Mouse (Mus musculus) liver, embryonic 16.5 days (tissue): ENCODE data around the gene Serac1. TPM values are rescaled to one million over a fixed set of nuclear protein-coding genes. Genes with fewer than 3 reads are reported as not detected.

Source experiments
- ATAC-seq: fragments of 200-750 bp; cut with Nextera tagmentation; 2 replicates; pipeline ENCODE4 v1.8.0; 2017; ENCODE audit warnings: low read depth, mild to moderate bottlenecking, moderate number of reproducible peaks, moderate library complexity
- H3K27ac ChIP-seq: fragments of 300-500 bp; sonication (generic); 2 replicates; pipeline ENCODE4 v1.5.1; 2014; ENCODE audit warnings: mild to moderate bottlenecking, low read length
- H3K27me3 ChIP-seq: fragments of 300-500 bp; sonication (generic); 2 replicates; pipeline ENCODE4 v1.6.1; 2014; ENCODE audit warnings: low read depth, low read length, mixed read lengths; ENCODE audit not compliant: control insufficient read depth, insufficient read depth
- H3K36me3 ChIP-seq: fragments of 300-500 bp; sonication (generic); 2 replicates; pipeline ENCODE4 v1.6.1; 2014; ENCODE audit warnings: mild to moderate bottlenecking; ENCODE audit not compliant: control insufficient read depth, insufficient read depth
- H3K4me1 ChIP-seq: fragments of 300-500 bp; sonication (generic); 2 replicates; pipeline ENCODE4 v1.6.1; 2014; ENCODE audit warnings: low read depth, low read length, mixed read lengths; ENCODE audit not compliant: control insufficient read depth
- H3K4me2 ChIP-seq: fragments of 300-500 bp; sonication (generic); 2 replicates; pipeline ENCODE4 v1.6.1; 2014; ENCODE audit warnings: low read depth, low read length, mixed read lengths
- H3K4me3 ChIP-seq: fragments of 300-500 bp; sonication (generic); 2 replicates; pipeline ENCODE4 v1.5.1; 2014; ENCODE audit warnings: low read depth, mild to moderate bottlenecking, low read length
- H3K9ac ChIP-seq: fragments of 300-500 bp; sonication (generic); 2 replicates; pipeline ENCODE4 v1.6.1; 2014; ENCODE audit warnings: low read depth, low read length
- H3K9me3 ChIP-seq: fragments of 300-500 bp; sonication (generic); replicated peaks from 2 replicates; pipeline ENCODE4 v1.6.1; 2016; ENCODE audit warnings: low read length; ENCODE audit not compliant: control insufficient read depth
- WGBS: fragments of 180-500 bp; shearing (Covaris S2); extraction: QIAGEN DNeasy Blood & Tissue Kit; methylation state at CpG from one replicate; pipeline ENCODE4 v1.1.7; 2014; ENCODE audit not compliant: insufficient replicate concordance; 5-methylcytosine and 5-hydroxymethylcytosine counted together
- polyA plus RNA-seq: library from polyadenylated mRNA; unstranded; fragments of >200 nt; fragmentation: Nextera tagmentation; extraction: Ambion mirVana; gene quantifications from 2 replicates; pipeline ENCODE4 v1.2.1, GENCODE M21; 2015

The Serac1 gene
- polyA plus RNA-seq, 1 experiment from 2014 or later = 1.0 TPM

- Histone ChIP-seq H3K27me3 (no peaks in the 10 kb centered on the region), H3K27ac (no peak overlapping the region), H3K36me3 (no peaks in the 10 kb centered on the region), H3K4me1 (no peaks in the 10 kb centered on the region), H3K4me2 (no peak overlapping the region), H3K9me3 (no peaks in the 10 kb centered on the region), H3K4me3 (no peak overlapping the region), H3K9ac (no peak overlapping the region)
- no peak for ATAC-seq
- WGBS = 74% methylated on average over 14 of the region's 14 CpGs
Observed at GRCm38 (mm10) chr17:5996589-5996988, 83.0 kb downstream of the Serac1 start.

- no peaks in the 10 kb centered on the region for H3K27me3 ChIP-seq
- H3K4me1 ChIP-seq = no peaks in the 10 kb centered on the region
- H3K27ac ChIP-seq = no peak overlapping the region
- no peak overlapping the region for H3K9ac ChIP-seq
- 64% methylated on average over 6 of the region's 6 CpGs for WGBS
- H3K9me3 ChIP-seq = no peaks in the 10 kb centered on the region
- ATAC-seq = no peak
- H3K36me3 ChIP-seq = no peaks in the 10 kb centered on the region
- H3K4me2 ChIP-seq = no peak overlapping the region
- no peak overlapping the region for H3K4me3 ChIP-seq
Observed at GRCm38 (mm10) chr17:5994606-5995005, 84.9 kb downstream of the Serac1 start.

- WGBS = 68% methylated on average over 3 of the region's 3 CpGs
- Histone ChIP-seq H3K4me1 (no peaks in the 10 kb centered on the region), H3K9ac (no peak overlapping the region), H3K27ac (no peak overlapping the region), H3K9me3 (no peaks in the 10 kb centered on the region), H3K4me3 (no peak overlapping the region), H3K4me2 (no peak overlapping the region), H3K27me3 (no peaks in the 10 kb centered on the region), H3K36me3 (no peaks in the 10 kb centered on the region)
- ATAC-seq = no peak
Observed at GRCm38 (mm10) chr17:5993581-5994260, 85.8 kb downstream of the Serac1 start.

GRCm38 (mm10) chr17:5992866-5993580, 86.5 kb downstream of the Serac1 start:
- H3K9ac ChIP-seq = no peak overlapping the region

More at GRCm38 (mm10) chr17:5992866-5993580, 86.5 kb downstream of the Serac1 start:
- 68% methylated on average over 5 of the region's 5 CpGs for WGBS
- no peak overlapping the region for H3K27ac ChIP-seq
- no peaks in the 10 kb centered on the region for H3K9me3 ChIP-seq
- ATAC-seq = no peak
- no peaks in the 10 kb centered on the region for H3K4me1 ChIP-seq
- no peak overlapping the region for H3K4me2 ChIP-seq
- no peaks in the 10 kb centered on the region for H3K27me3 ChIP-seq
- H3K36me3 ChIP-seq = no peaks in the 10 kb centered on the region
- H3K4me3 ChIP-seq = no peak overlapping the region

Other genes with a start within 250 kb of the Serac1 start
- 9.9 and 10.5 TPM in 2 replicates for gene Snx9, start 238.4 kb downstream of the Serac1 start, polyA plus RNA-seq
- gene Synj2, start 138.5 kb downstream of the Serac1 start, polyA plus RNA-seq = 2.5 and 3.0 TPM in 2 replicates
- gene Gtf2h5, start within 50 bp of the Serac1 start, polyA plus RNA-seq = 64.1 and 68.9 TPM in 2 replicates
- 23.4 and 25.4 TPM in 2 replicates for gene Tulp4, start 26.7 kb upstream of the Serac1 start, polyA plus RNA-seq
- gene Tmem181a, start 177.1 kb upstream of the Serac1 start, polyA plus RNA-seq = 2.7 and 3.2 TPM in 2 replicates
- 5.4 and 5.5 TPM in 2 replicates for gene Dynlt1a, start 237.8 kb upstream of the Serac1 start, polyA plus RNA-seq